Mouse (Mus musculus): ENCODE data around the gene Krt222.
"Not testable (repeated sequence)": the region's sequence is repeated elsewhere in the genome, so short reads cannot be mapped to it uniquely, and the experiment has no call there.

The Krt222 gene

DNA sequence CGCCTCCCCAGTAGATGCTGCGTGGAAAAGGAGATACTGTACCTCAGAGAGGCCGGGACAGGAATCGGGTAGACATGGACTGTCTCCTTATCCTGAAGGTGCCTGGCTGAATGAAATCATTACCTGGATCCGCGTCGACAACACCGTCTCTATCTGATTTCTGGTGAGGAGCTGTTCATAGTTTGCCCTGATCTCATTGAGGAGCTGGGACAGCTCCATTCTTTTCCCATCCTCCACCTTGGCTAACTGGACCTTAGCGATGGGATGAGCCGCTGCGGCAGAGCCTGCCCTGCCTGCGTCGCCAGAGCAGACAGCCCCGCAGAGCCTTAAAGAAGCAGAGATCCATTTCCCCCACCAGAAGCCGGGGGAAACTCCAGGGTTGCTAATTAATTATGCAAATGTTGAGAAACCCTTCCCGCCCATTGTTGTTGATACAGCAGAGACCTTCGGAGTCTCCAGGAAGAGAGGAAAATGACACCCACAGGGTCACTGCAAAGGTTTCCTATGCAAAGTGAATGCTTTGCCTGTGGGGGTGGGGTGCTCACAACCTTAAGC, at the start of gene Krt222:
Gene Krt222, minus strand, starts transcription at position 266 of the 555 bp plus-strand sequence.
- DNase-seq (ENCODE audit: low spot score): peak; percentile 35

DNA sequence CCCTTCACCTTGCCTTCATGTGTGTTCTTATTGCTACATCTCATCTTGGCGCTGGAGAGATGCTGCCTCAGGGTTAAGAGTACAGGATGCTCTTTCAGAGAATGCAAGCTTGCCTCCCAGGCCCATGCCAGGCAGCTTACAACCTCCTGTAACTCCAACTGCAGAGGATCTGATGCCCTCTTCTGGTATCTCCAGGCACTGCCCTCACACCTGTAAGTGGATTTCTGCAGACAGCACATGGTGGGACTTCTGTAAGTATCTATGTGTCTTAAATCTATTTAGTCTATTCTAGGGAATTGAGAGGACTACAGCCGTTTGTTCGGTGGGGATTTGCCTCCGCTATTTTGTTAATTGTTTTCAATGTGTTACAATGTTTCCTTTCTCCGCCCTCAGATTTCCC, 49.0 kb upstream of the Krt222 start:
- peak; percentile 39 for DNase-seq (ENCODE audit: low spot score)

DNA sequence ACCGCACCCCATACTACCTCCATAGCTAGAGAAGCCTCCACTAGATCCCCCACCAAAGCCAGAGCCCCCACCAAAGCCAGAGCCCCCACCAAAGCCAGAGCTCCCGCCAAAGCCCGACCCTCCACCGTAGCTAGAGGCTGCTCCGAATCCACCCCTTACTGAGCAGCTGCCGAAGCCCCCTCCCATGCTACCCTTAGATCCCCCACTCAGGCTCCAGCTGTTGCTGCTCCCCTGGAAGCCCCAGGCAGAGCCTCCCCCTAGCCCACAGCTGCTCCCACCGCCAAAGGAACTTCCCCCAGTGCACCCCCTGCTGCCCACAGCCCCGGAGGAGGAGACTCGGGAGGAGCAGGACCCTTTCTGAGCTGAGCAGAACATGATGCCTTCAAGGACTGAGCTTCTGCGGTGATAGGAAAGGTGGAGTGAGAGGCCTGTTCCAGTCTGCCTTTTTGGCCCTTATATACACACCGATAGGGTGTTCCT, 41.0 kb upstream of the Krt222 start, which contains the start of gene Krt24:
Gene Krt24, minus strand, starts transcription at position 430 of the 480 bp plus-strand sequence.
- DNase-seq (ENCODE audit: low spot score): no peak

DNA sequence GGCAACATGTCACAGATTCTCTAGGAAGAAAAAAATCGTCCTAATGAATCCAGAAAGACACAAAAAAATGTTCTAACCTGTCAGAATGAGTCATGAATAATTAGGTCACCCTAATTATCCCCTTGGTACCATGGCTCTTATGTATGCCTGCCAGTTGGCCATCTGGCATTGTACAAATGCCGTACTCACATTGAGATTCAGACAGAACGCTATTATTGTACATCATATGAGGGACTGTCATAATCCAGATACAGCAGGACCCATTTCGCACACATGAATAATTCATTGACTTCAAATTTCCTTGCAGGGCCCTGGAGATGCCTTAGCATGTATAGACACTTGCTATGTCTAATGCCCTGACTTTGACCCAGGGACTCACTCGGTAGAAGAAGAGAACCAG, 40.1 kb upstream of the Krt222 start:
- peak; percentile 21 for DNase-seq (ENCODE audit: low spot score)

DNA sequence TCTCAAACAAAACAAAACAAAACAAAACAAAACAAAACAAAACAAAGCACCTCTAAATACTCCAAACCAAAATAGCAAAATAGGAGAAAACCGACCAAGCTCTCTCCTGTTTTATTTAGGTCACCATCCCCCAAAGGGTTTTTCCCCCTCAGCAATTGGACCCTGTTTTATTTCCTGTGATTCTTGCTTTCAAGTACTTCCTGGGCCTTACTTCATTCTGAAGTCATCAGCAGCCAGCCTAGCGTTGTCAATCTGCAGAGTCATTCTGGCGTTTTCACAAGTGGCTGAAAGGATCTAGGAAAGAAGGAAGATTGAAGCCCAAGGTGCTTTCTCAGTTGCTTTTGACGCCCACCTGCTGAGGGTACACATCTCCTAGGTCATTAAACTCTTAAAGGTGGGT, 39.4 kb upstream of the Krt222 start:
- no peak for DNase-seq (ENCODE audit: low spot score)

DNA sequence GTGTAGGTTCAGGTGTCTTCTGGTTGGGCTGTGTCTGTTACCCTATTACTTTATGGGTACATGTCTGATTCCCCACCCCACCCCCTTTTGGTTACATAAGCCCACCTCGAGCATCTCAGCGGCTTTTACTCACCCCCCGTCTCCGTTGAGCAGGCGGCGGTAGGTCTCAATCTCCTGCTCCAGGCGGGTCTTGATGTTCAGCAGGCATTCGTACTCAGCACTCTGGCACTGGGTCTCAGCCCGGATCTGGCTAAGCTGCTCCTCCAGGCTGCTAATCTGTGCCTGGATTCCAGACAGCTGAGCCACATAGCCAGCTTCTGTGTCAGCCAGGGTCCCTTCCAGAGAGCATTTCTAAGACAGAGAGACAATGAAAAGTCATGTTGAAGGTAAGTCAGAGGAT, 37.2 kb upstream of the Krt222 start:
- no peak for DNase-seq (ENCODE audit: low spot score)

DNA sequence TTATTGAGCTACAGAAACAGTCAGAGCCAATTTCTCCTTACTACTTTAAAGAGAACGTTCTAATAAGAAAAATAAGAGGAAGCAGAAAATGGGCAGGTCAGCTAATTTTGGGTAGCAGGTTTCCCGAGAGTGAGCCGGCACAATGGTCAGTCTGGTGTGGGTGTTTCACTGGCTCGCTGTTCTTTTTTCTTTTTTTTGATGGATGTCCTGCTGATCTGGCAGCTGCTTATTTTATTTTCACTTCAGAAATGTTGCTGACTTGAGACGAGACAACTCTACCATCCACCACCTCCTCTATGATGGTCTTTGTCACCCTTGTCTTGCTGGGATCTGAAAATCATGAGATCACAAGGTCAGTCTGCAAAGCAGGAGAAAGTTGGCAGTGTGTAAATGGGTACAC, 36.1 kb upstream of the Krt222 start:
- DNase-seq (ENCODE audit: low spot score): no peak

DNA sequence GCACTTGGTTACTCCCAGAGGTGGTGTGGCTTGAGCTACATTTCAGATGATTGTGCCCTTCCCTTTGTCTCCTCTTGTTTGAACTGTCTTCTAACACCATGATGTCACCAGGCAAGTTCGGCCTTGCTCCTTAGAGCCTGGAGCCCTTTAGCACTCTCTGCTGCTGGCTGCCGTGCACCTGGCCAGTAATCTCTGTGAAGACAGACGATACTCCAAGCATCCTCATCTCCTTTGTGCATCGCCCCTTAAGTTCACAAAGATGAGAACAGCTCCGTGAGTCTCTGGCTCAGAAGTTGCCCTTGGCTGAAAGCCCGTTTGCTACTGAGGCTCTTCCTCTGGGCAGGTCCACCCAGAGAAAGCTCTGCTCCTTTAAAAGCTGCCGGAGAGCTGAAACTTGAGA, 32.9 kb upstream of the Krt222 start:
- DNase-seq (ENCODE audit: low spot score): no peak

DNA sequence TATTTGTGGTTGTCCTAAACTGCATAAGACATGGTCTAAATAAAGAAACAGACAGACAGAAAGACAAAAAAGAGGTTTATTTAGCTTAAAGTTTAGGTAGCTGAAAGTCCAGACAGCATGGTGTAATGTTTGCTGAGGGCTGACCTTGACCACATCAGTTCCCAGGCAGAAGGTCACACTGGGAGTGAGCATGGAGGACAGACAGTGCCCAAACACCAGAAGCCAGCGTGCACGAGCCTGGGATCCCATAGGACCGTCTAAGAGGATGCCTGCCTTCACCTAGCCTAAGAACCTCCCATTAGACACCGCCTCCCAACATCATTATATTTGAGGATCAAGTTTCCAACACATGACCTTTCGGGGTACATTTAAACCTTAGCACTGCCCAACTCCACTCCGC, 31.7 kb upstream of the Krt222 start:
- no peak for DNase-seq (ENCODE audit: low spot score)

DNA sequence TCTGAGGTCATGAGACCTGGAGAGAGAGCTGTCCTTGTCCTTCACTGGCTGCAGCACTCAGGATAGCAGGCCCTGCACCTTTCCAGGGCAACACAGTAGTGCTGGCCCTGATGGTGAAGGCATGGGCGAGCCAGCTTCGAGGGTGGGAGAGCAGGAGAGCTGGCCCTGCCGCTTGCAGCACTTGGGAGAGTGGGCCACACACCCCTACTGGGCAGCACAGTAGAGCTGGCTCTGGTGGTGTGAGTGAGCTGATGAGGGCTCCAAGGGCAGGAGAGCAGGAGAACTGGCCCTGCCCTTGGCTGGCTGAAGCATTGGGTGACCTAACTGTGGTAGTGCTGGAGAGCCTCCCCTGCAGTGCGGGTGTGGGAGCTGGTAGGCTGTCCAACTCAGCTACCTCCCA, 28.8 kb upstream of the Krt222 start:
- DNase-seq (ENCODE audit: low spot score): no peak

DNA sequence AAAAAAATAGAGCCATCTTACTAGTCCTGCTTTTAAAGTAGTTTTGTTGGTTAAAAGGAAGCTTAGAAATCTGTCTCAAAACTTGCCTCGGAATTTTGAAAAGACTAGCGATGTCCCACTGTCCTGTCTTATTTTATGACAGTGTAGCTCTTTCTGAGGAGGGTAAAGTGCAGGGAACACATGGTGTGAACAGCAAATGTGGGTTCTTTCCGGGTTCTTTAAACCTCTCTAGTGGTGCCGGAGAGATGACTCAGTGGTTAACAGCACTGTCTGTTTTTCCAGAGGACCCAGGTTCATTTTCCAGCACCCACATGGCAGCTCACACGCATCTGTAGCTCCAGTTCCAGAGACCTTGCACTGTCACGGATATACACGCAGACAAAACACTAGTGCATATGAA, 25.3 kb upstream of the Krt222 start:
- DNase-seq (ENCODE audit: low spot score): no peak

DNA sequence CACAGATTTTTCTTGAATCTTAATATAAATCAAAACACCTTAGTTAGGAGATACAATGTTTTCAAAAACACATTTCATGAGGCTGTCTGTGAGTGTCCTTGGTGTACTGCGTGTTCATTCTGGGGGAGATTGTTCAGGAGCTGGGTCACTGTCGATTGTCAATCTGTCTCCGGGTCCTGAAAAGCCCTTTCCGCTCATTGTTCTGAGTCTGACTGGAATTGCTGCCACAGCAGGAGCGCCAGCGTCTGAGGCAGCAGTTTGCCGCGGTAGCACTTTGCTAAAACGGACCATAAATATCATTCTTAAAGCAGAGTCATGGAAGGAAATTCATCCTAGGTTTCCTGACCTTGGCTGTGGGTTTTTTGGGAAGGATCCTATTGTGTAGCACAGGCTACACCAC, 21.9 kb upstream of the Krt222 start:
- no peak for DNase-seq (ENCODE audit: low spot score)

DNA sequence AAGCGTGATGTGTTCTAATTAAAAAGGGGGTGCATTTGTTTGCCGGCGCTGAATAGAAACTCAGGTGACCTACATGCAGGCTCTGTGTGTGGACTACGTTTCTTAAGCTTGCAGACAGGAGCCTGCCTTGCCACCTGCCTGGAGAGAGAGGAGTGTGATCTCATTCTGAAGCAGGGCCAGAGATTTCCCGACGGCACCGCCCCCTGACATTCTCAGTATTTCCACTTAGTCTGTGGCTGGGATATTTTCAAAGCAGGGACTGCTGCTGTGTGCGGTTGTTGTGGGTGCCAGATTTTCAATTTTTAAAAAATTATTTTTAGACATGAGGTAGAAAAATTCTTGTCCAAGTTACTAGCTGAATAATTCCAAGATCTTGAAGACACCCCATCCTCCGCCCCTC, 21.3 kb upstream of the Krt222 start:
- peak; percentile 49 for DNase-seq (ENCODE audit: low spot score)

DNA sequence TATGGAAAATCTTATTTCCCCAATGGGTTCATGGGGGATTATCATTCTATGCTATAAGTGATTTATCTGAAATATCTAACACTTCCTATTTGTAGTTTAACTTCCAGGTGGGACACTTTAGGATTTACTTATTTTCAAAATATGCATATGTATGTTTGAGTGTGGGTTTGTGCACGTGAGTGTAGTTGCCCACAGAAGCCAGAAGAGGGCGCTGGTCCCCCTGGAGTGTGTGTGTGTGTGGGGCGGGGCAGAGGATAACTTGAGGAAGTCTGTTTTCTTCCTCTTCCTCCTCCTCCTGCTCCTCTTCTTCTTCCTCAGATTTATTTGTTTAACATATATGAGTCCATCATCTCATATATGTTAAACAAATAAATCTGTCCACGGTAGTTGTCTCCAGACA, 12.3 kb upstream of the Krt222 start:
- no peak for DNase-seq (ENCODE audit: low spot score)

DNA sequence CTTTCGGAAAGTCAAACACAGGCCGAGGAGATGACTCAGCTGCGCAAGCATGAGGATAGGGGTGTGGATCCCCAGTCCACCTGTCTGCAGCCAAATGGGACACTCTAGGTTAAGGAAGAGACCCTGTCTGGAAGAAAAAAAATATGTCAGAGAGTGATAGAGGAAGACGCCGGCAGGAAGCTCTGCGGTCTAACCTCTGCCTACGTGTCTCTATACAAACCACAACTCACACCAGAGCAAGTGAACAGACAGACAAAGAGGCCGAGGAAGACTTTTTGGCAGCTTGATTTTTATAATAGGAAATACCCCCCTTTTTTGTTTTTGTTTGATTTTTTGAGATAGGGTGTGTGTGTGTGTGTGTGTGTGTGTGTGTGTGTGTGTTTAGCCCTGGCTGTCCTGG, 11.4 kb upstream of the Krt222 start:
- no peak for DNase-seq (ENCODE audit: low spot score)

DNA sequence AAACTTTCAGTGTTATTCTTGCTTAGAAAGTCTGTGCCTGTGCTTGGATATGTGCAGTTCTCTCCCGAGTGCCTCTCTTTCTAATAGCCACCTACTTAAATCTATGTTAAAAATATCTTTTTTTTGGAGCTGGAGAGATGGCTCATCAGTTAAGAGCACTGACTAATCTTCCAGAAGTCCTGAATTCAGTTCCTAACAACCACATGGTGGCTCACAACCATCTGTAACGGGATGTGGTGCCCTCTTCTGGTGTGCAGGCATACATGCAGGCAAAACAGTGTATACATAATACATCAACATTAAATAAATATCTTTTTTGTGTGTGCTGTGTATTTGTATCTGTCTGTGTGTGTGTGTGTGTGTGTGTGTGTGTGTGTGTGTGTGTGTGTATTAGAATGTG, 10.0 kb upstream of the Krt222 start:
- DNase-seq (ENCODE audit: low spot score): no peak

DNA sequence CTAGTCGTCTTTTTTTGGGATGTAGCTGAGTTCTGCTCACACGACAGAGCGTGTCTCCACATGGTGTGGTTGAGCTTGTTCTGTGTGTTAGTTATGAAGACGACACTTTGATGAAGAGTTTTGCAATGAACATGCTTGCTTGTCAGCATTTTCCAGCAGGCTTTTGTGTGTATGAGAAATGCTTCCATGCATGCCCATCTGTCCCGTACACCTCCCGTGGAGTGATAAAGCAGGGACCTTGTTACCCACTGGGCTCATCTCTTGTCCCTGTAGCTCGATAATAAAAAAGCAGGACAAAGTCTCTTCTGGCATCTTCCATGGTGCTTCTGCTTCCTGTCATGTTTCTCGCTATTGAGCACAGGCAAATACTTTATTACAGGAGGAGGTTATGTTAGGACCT, 8.8 kb upstream of the Krt222 start:
- no peak for DNase-seq (ENCODE audit: low spot score)

DNA sequence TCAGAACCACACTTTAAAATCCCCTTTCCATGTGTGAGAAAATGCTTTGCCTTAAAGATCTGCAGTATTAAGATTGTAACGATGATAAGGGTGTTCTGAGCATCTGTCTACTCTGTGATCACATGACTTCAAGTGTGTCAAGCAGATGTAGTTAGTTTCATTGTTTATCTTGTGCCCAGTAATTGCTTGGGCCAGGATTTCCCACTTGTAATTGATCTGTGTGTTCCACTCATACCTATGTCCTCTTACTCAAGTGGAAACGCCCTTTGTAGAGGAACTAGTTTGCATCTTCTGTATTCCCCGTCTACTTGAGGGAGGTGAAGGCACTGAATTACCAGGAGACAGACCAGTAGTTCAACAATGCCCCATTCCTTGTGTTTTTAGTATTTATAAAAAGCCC, 6.8 kb upstream of the Krt222 start:
- no peak for DNase-seq (ENCODE audit: low spot score)

DNA sequence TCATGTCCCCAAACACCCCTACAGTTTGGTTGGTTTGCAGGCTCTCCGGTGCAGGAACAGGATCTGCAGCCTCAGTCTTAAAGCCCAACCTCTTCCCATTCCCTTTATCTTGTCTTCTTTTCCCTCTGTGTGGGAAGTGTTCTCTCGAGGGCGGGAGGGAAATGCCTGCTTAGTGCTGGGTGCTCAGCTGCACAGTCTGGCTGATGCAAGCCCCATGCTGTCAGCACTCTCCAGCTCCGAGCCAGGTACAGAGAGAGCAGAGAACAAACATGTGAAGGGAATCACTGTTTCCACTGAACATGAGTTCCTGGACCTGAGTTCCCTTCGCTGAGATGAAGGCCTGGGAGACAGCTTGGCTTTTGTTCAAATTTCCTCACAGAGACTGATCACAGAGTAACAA, 6.4 kb upstream of the Krt222 start:
- DNase-seq (ENCODE audit: low spot score): peak; percentile 51

DNA sequence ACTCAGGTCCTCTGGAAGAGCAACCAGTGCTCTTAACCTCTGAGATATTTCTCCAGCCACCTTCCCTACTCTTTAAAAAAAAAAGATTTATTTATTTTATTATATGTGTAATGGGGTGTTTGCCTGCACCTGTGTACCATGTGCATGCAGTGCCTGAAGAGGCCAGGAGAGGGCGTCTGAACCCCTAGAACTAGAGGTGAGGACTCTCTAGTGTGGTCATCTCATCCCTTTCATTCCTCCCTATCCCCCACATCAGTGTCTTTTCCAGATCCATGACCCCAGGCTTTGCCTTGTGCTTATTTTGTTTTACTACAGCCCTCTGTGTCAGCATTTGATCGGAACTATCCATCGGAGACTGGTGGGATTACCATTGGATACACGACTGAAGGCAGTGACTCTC, 5.2 kb upstream of the Krt222 start:
- DNase-seq (ENCODE audit: low spot score): no peak

DNA sequence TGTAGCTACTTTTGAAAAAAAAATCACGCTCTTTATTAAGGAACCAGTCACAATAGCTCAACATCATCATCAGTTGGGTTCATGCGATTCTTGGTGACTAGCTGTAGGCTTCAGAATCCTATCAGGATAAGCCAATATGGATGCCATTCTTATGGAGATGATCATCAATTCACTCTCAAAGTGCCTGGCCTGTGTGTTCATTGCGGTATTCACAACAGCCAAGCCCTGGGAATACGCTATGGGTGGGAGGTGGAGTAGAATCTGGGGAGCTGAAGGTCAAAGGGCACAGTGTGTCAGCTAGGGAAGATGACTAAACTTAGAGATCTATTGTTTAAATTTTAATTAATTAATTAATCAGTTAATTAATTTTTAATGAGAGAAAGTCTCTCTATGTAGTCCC, 4.0 kb upstream of the Krt222 start:
- no peak for DNase-seq (ENCODE audit: low spot score)

DNA sequence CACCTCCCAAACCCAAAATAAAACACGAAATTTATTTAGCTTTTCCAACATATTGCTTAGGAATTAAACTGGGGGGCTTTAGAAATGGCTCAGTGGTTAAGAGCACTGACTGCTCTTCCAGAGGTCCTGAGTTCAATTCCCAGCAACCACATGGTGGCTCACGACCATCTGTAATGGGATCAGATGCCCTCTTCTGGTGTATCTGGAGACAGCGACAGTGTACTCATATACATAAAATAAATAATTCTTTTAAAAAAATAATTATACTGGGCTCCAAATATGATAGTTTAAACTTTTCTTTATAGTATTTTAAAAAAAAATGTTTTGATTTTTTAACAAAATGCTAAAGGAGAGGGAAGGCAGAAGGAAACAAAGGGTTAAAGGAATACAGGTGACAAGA, 634 bp upstream of the Krt222 start:
- DNase-seq (ENCODE audit: low spot score): not testable (repeated sequence)

DNA sequence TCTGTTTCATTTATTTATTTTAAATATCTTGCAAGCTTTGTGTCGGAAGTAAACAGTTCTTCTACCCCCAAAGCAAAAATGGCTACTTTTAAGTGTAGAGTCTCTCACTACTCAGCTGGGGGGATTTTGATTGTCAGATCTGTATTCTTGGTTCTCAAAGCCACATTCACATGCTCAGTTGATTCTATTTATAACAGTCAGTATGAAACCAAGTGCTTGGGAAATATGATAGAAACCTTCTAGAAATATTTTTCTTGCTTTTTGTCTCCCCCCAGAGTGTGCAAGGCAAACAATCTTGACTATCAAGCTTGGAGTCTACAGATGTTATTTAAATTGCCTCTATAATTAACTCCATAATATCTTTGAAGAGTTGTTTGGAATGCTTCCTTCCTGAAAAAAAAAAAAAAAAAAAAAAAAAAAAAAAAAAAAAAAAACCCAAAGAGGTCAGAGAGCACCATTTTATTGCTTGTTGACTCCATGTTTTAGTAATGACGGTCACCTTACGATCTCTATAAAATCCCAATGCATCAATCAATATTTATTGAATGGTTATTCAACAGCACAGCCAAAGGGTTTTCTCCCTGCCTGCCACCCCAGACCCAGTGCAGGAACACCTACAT, 575 bp downstream of the Krt222 start:
- no peak for DNase-seq (ENCODE audit: low spot score)

DNA sequence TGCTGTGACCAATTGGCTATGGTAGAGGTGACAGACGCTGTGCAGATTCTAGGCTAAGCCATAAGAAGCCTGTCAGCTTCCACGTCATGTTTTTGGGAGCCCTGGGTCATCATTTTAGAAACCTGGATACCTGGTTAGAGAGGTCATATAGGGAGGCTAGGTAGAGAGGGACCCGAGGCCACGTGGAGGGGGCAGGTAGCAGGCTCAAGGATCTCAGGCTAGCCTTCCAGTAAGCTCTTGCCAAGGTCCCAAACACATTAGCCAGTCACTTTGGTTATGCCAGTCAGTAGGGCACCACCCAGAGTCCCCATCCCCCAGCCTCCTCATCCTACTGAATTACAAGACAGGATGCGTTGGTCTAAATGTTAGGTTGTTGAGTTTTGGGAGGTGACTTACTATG, 1.8 kb downstream of the Krt222 start:
- no peak for DNase-seq (ENCODE audit: low spot score)
